Comparison of ENCODE assay signal across 24 mouse cellular contexts in genomic region chr1:133971290-133971689, GRCm38 (mm10). TPM values are rescaled to one million over a fixed set of nuclear protein-coding genes. Genes with fewer than 3 reads are reported as not detected.
"Had no signal": no experiment of that assay in that cellular context is flagged by ENCODE, and none has a peak within 500 bp of the region (broad histone marks: within the 10 kb centered on the region; RNA-seq: fewer than 3 reads in every experiment).

No protein-coding gene starts in this region.

- H3K4me1 ChIP-seq: hindbrain, embryonic 15.5 days had no signal

- H3K36me3 ChIP-seq: heart, embryonic 10.5 days; heart, embryonic 12.5 days; hindbrain, embryonic 13.5 days; hindbrain, embryonic 15.5 days; intestine, embryonic 15.5 days; limb, embryonic 10.5 days; limb, embryonic 12.5 days; liver, embryonic 13.5 days; liver, embryonic 15.5 days had no signal

- H3K4me3 ChIP-seq: heart, embryonic 10.5 days; heart, embryonic 12.5 days; hindbrain, embryonic 13.5 days; hindbrain, embryonic 15.5 days; intestine, embryonic 15.5 days; layer of hippocampus, adult 2 months; left cerebral cortex, adult 2 months; limb, embryonic 10.5 days; limb, embryonic 12.5 days; liver, embryonic 13.5 days; liver, embryonic 15.5 days had no signal

- H3K27me3 ChIP-seq: heart, embryonic 12.5 days; hindbrain, embryonic 13.5 days; hindbrain, embryonic 15.5 days; intestine, embryonic 15.5 days had no signal

- DNase-seq: gastrocnemius, postnatal 14 days; gastrocnemius, postnatal 36 days; heart, adult 18-20 months; heart, postnatal 14 days; heart, postnatal 36 days; kidney, adult 18-20 months; kidney, adult 8-10 months; kidney, postnatal 10 days; kidney, postnatal 25 days; kidney, postnatal 4 days; liver; liver, embryonic 13.5 days had no signal

- H3K27ac ChIP-seq: heart, embryonic 10.5 days; hindbrain, embryonic 13.5 days; hindbrain, embryonic 15.5 days; intestine, embryonic 15.5 days; layer of hippocampus, adult 2 months; left cerebral cortex, adult 2 months; limb, embryonic 10.5 days; limb, embryonic 12.5 days; liver, embryonic 13.5 days; liver, embryonic 15.5 days had no signal

- H3K9me3 ChIP-seq: heart, embryonic 10.5 days; heart, embryonic 12.5 days; hindbrain, embryonic 13.5 days; hindbrain, embryonic 15.5 days; intestine, embryonic 15.5 days; limb, embryonic 10.5 days; limb, embryonic 12.5 days; liver, embryonic 13.5 days; liver, embryonic 15.5 days had no signal

RNA-seq across cellular contexts. Expression of gene Prelp, which starts 50.1 kb away (rescaled TPM):
- total RNA-seq: hematopoietic stem cell, adult 5-6 weeks had no signal
- polyA plus RNA-seq: inflammation-experienced regulatory T-cells, adult 6 months had no signal
